Mouse (Mus musculus): ENCODE measurements around the gene Ctbp1.

DNA sequence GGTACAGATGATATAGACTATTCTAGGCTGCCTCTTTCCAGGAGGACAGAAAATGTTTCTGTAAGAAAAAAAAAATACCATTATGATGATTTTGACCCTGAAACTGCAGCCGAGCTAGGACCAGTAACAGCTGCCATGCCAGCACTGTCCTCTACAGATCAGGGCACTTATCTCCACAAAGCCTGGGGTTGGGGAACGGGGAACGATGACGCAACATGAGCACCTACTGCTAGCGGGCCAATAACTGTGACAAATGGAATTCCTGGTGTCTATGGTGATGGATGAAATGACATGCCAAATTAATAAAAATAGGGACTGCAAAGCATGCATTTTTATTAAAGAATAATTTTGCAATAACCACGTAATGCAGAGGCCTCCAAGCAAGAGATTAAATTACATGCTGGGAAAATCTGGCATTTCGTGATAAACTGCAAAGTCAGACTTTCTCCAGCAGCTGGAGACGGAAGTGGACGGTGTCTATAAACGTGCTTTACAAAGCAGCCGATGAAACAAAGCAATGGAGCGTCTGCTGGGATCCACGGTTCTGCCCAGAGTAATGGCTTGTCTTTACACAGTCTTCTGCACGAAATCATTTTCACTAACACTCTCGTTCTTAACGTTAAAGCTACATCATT, 19.1 kb upstream of the Ctbp1 start:
- TF ChIP-seq CTCF (IDR thresholded peaks at IDR 0.05; ENCODE audit: control insufficient read depth, insufficient read depth, low read length) (no peak), POLR2A (IDR thresholded peaks at IDR 0.05; ENCODE audit: borderline replicate concordance, control insufficient read depth, low read depth, low read length) (no peak)

Measured in bone marrow, adult 2 months (tissue).